Mouse (Mus musculus): Measurements from ENCODE around the gene Pmm1.

- TF ChIP-seq MYOD1 (IDR thresholded peaks at IDR 0.05; ENCODE audit: control insufficient read depth in 1 of 3, insufficient read length in 2 of 3, low read depth in 2 of 3) (no peak), TCF12 (IDR thresholded peaks at IDR 0.05; ENCODE audit: insufficient read depth, poor library complexity, severe bottlenecking) (no peak), POLR2A (IDR thresholded peaks at IDR 0.05; ENCODE audit: insufficient read length, low read depth) (no peak), E2F4 (IDR thresholded peaks at IDR 0.05; ENCODE audit: insufficient read depth) (no peak), MAX (IDR thresholded peaks at IDR 0.05; ENCODE audit: low read depth) (no peak)
These were observed 4.3 kb upstream of the Pmm1 start for GRCm38 (mm10) chr15:81964980-81965545.

Measured in myocyte (in vitro differentiated cells).